Mouse (Mus musculus) embryo, embryonic 11.5 days (tissue): ENCODE results near the gene Tnik.

ENCODE experiments used
- DNase-seq: peaks from one replicate; pipeline ENCODE4 v3.0.0-alpha.2; 2012; ENCODE audit warnings: low read depth, low spot score

Gene Tnik

DNA sequence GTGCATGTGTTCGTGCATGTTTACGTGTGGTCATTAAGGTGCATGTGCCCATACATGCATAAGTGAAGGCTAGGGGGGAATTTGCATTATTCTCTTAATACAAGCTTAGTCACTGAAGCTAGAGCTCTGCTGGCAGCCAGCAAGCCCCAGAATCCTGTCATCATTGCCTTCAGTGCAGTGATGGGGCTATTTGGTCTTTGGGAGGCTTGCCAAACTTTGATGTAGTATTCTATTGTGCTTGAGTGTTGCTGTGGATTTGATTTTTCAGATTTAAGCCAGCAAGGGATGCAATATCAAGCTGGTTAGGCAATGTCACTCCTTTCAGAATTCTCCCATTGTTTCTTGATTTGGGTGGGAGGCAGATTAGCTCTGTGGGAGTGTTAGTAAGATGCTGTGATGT, 336.5 kb downstream of the Tnik start:
- no peak for DNase-seq

DNA sequence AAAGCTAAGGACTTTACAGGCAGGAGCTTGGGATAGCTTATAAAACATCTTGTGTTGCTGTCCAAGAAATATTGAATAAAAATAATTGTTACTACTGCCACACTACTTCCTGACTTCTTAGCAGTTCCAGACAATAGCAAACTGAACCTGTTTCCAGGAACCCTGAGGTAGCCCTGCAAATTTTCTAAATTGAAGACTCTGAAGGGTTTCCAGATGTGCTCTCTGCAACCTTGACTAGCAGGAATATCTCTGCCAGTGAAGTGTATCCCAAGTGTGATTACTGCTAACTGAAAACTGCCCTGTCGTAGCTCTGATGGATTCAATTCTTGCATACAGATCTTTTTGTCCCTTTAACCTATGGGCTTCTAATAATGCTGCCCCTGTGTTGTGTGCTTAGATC, 343.7 kb downstream of the Tnik start:
- no peak for DNase-seq

DNA sequence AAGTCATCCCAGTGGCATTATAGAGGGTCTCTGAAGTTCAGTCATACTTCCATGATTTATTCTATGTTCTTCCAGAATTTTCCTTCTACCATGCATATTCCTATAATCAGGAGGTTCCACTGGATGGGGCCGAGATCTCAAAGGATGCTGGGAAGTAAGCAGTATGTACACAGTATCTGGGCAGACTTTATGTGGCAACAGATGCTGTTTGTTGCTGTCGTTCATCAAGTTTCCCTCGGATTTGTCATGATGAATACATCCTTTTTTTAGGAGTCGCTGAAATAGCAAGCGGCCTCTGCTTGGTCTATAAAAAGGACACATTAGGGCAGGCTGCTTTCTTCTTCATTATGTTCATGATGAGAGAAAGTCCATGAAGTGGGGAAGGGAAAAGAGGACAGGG, 349.3 kb downstream of the Tnik start:
- DNase-seq, result no peak

DNA sequence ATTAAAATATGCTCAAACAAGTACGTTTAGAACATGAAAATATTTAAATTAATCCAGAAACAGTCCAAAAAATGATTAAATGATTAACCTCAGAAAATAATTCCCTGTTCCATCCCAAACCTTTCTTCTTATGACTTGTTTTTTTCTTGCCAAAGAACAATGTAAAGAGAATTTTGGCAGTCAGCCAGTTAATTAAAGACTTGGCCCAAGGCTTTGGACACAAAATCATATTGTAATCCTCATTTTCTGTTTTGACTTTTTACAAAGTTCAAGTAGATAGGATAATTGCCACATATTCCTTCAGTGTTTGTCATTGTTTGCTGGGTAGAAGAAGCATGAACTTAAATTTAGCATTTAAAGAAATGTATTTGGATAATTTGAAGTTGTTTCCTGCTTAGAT, 353.4 kb downstream of the Tnik start:
- no peak for DNase-seq

DNA sequence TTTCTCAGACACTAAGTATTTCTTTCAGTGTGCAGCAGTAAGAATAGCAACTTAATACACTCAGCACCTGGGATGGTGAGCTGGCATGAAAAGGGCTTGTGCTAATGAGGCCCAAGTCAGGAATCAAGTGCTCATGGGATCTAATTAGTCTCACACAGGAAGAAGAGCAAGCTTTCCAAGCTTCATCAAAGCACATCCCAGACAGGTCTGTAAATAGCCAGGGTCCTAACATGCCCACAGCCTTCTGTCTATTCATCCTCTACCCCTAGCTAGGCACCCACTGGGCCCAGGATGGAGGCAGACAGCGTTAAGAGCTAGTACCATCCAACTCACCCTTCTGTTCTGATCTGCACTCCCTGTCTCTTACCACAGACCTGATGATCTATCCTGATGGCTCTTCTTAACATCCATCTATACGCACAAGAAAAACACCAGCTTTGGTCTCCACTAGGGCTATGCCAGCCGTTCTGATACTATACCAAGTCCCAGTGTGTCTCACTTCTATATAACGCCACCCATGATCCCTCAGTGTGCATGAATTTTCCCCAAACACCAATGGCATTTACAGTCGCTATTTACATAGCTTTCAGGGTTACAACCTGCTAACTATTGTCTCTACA, 354.1 kb downstream of the Tnik start:
- DNase-seq, result no peak

DNA sequence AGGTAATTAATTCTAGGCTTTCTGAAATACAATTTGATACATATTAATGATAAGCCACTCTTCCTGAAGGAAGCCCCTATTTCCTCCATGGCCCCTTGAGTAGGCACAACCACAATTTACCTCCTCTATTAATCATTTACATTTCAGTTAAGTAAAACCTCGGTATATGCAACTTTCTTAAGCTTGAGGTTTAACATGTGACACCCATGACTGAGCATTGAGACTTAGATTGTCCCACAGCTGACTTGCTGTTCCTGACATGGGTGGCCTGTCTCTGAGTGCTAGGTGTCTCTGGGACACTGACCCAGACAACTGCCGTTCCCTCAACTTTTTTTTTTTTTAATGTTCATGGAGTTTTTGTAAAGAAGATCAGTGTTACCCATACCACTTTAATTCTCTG, 358.8 kb downstream of the Tnik start:
- no peak for DNase-seq

DNA sequence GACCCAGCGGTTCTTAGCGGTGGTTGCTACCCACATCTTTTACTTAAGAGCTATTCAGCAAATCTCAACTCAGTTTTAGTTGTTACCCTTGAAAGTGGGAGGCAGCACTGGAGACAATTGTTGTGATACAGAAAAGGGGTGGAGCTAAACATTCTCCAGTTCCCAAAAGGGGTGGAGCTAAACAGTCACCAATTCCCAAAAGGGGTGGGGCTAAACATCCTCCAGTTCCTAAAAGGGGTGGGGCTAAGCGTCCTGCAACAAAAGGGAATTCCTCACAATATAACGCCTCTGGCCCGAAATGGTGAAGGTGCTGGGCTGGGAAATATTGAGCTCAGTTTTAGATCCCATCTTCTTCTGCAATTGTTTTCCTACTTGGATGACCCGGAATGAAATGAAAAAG, 363.8 kb downstream of the Tnik start:
- DNase-seq, result no peak

DNA sequence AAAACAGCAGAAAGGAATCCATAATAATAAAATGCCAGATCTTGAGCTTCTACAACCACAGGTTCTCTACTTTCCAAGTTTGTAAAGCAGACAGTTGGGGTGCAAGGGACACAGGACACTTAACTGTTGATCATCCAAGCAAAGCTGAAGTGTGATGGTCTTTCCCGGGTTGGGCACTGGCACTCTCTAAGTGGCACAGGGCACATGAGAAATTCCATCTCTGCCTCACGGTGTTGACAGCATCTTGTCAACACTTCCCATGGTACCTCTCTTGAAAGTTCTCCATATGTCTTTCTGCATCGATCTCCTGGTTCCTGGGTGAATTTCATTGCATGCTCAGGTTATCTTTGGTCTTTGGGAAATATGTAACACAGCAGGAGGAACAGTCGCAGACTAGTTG, 373.8 kb downstream of the Tnik start:
- DNase-seq, result no peak

DNA sequence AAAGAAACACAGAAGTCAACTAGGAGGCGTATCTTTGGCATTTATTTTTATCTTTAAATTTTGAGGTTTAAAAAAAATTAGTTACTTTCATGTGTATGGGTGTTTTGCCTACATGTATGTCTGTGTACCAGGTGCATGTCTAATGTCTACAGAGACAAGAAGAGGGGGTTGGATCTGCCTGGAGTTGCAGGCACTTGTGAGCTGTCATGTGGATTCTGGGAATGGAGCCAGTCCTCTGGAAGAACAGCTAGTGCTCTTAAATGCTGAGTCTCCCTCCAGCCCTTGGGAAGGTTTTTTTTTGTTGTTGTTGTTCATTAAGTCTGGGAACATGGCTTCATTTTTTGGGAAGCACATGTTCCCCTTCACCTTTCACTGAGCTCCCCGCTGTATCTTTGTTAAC, 375.9 kb downstream of the Tnik start:
- DNase-seq, result no peak

DNA sequence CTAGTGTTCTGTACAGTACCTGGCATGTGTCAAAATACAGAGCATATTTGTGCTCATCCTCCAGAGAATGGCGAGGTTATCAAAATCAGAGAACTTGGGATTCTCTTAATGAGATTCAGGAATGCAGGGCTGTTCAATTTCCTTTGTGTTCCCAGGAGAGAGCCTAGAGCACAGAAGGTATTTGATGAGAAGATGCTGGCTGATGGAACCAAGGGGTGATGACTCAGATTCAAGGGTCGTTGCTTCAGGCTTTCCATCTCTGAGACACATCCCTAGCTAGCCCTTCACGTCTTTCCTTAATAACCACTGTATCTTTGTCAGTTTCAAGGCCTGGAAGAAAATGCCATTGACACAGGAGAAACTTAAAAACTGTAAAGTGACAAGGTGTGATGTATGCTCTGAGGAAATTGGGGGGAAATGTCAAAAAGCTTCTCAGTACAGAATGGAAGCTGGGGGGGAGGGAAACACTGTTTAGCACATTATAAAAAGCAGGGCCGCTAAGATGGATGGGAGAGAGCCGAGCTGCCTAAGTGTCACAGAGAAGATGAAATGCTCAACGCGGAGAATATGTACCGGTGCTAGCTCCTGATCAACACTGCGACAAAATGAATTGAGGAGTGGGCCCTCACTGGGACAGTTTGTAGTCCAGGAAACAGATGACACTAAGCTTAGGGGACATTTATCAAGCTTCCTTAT, 380.4 kb downstream of the Tnik start:
- peak; percentile 14 for DNase-seq

DNA sequence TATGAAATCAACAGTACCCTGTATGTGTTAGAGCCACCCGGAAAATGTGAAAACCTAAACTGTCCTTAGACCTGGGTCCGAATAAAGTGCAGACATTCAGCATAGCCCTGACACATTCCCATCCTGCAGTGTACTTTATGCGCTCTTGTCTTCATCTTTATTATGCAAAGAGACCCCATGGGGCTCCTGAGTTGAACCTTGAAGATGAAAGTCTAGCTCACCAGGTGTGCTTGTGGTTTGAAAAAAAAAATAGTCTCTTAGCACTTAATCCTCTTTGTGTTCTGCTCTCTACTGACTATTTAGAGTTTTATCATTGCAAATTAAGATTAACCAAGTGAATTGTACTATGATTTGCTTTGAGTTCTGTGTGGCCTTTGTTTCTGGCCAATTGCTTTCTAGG, 389.6 kb downstream of the Tnik start:
- no peak for DNase-seq

DNA sequence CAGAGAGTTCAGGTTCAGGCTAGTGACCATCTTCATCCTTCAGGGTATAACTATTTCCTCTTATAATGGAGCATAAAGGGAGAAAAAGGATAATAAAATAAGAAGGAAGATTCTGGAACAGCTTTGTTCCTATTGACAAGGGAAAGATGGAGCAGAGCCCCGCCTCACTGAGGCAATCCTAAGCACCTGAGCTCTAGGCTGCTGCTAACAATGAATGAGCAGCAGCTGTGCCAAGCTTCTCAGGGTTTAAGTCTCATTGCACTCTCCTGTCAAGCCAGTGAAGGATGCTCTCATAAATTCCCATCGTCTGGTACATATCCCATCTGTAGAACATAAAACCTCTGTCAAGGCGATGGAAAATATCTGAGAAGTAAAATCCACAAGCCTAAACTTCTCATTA, 390.0 kb downstream of the Tnik start:
- no peak for DNase-seq

DNA sequence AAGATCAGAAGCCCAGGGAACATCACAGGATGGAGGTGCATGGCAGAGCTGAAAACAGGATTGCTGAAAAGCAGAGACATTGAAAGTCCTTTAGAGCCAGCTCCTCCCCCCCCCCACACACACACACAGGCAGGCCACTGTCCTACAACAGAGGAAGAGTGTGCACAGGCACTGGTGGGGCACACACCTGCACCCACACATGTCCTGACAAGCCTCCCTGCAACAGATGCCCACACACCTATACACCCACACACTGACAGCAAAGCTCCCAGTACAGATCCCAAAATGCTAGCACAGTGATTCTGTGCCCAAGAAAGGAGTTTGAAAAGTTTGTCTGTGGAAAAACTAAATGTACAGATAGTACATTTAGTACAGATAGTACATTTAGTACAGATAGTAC, 391.7 kb downstream of the Tnik start:
- no peak for DNase-seq

DNA sequence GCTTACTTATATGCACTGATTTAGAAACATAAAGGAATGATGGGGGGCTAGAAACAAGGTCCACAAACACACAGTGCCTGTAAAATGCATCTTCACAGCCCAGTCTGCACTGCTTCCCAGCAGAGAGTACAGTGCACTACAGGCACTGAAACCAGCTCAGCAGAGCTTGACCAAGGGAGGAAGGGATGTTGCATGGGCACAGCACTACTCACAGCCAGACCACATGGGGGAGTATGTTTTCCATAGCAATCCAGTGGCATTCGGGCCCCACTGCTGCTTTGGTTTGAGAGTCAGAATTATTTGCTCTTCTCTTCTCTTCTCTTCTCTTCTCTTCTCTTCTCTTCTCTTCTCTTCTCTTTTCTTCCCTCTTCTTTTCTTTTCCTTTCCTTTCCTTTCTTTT, 395.3 kb downstream of the Tnik start:
- no peak for DNase-seq

DNA sequence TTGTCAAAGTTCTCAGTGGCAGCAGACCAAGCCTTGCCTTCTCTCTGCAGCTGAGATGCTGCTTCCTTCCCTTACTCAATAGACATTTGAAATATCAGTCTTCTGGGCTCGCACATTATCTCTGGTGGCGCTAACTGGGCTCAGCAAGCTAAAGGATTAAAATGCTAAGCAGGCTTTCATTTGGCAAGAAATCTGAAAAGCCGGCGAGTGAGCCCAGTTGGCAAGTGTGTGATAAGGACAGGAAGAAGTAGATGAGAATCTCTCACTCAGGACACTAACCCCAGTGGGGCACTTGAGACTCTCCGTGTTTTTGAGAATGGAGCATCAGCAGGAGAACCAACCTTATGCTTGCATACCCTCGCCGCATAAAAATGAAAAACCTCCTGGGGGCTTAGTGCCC, 417.8 kb downstream of the Tnik start:
- DNase-seq, result no peak

DNA sequence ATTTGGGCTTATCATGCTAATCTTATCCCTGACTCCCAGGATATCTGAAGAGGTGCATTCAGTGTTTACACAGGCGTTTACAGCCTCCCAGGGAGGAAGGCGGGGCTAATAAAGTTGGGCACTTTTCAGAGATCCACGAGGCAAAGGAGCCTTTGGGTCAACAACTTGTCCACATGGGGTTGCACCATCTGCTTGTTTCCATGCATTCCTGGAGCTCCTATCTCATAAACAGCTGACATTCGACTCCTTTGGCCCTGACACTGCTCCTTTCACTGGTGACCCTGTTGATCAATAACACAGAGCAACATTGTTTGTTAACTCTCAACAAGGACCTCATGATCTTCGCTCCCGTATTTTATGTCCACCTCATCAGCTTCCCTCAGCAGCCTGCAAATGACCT, 418.9 kb downstream of the Tnik start:
- DNase-seq, result no peak

DNA sequence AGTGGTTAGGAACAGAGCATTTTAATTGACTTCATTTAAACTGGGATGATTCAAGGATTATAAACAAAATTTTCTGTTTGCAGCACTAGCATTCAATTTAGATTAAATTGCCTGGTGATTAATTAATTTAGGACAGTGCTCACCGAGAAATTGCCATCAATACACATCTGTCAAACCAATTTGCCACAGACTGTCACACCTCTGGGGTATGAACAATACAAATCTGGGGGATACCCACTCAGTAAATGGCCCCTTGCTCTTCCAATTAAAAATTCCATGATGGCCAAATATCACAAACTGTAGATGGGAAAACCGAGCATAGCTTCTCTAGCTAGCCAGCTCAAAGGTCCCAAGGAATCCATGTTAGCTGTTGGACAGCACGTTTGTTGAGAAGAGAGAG, 419.4 kb downstream of the Tnik start:
- no peak for DNase-seq

DNA sequence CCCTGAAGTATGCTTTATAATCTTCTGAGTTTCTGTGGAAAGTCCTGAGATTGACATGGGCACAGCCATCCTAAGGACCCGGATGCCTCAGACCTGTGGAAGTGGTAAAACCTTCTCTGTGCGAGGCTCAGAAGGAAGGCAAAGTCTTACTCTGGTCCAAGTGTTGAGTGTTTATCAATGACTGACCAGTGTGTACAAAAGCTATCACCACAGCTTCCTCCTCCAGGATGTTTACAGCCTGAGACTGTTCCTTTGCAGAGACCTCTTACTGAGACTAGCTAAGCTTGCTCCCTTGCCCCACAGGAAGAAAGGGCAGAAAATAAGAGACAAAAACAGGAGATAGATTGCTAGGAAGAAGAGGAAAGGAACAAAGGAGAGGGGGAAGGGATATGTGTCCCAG, 422.5 kb downstream of the Tnik start:
- no peak for DNase-seq

DNA sequence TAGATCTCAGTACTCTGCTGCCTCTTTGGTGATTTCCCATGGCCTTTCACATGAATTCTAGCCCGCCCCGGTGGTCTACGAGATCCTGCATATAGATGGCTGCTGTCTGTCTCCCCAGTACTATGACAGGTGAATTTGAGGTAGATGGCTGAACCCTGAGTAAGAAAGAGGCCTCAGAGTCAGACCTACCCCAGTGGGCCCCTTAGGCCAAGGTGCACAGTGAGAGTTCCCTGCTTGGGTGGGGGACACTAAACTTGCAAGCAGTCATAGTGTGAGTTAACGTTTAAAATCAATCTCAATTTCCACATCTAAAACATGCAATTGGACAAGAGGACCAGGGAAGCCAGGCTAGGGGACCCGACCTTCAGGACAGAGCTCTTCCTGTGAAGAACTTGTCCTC, 431.8 kb downstream of the Tnik start:
- DNase-seq, result no peak

DNA sequence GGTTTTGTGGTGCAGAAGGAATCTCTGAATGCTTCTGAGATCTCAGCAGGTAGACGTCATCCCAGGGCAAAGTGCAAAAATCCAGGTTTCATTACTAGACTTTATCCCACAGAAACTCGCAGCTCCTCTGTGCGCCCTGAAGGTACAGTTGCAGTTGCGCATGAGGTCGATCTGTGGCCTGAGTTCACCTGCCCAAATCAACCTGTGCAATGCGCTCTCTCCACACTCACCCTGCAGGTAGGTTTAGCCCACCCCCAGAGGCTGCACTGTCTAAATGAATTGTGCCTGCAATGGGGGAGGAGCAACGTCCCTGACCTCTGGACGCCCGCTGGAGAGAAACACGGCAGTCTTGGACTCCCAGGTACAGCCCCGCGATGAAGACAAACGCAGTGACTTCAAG, 432.6 kb downstream of the Tnik start:
- no peak for DNase-seq

DNA sequence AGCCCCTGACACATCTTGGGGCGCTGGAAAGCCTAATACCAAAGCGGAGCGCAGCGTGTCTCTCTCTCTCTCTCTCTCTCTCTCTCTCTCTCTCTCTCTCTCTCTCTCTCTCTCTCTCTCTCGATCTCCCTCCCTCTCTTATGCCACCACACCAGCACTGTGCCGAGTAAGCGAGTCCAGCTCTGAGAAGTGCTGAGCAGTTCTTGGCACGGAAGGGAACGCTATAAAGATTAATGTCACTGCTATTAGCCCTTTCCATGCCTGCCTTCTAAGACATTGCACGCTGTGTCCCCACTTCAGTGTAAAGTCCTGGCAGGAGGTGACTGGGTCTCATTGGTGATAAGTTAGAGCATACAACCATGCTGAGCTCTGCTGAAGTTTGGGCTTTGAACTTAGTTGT, 433.1 kb downstream of the Tnik start:
- DNase-seq, result no peak

DNA sequence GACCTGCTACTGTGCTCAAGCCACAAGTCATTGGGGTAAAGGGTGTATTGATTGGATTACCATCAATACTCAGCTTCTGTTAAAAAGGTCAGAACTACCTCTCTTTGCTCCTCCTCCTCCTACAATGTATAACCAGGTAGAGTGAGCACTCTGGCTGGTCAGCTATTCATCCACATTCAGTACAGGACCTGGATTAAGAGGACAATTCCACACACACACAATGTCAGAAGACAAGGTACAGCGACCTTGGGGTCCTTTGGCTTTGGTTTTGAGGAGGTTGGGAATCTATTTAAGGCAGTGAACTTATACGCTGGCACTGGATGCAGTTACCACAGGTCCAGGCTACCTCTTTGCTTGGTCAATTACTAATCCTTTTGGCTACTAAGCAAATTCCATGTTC, 434.8 kb downstream of the Tnik start, which contains the start of gene Slc2a2:
Gene Slc2a2, plus strand, starts transcription at position 107 of the 400 bp plus-strand sequence.
- no peak for DNase-seq

DNA sequence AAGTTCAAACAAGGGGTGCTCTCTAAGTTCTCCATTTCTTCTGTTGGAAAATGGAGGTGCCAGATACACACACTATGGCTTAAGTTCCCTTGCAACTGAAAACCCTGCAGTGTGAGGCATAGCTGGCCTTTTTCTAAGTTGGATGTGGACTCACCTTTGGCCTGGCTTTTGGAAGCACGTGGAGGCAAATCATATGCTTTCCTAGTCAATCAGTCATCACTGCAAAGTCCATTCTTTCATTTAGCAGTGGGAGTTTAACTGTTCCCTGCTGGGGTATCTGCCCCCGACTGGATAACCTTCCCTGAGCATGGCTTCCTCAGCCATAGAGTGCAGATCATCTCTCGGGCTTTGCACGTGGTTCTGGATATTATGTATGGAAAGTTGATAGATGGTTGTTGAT, 436.6 kb downstream of the Tnik start:
- DNase-seq, result no peak
